Mouse (Mus musculus) lung, postnatal 0 days (tissue): ENCODE measurements around the gene Spib.

Experiments
- CTCF ChIP-seq: IDR thresholded peaks from 2 replicates; pipeline ENCODE4 v1.5.1; 2016; ENCODE audit warnings: antibody characterized with exemption, mild to moderate bottlenecking
- EP300 ChIP-seq: IDR thresholded peaks from 2 replicates; pipeline ENCODE4 v1.6.1; 2016; ENCODE audit warnings: antibody characterized with exemption, mild to moderate bottlenecking, control low read depth

GRCm38 (mm10) chr7:44536590-44536968 is 4.7 kb upstream of the Spib start:
- no peak for TF ChIP-seq EP300
- TF ChIP-seq CTCF: no peak
